Mouse (Mus musculus): Measurements from ENCODE around the gene Tdp1. TPM values are rescaled to one million over a fixed set of nuclear protein-coding genes. Genes with fewer than 3 reads are reported as not detected.

Gene Tdp1
- polyA plus RNA-seq, 1 experiment from 2014 or later: 51.5 TPM

DNA sequence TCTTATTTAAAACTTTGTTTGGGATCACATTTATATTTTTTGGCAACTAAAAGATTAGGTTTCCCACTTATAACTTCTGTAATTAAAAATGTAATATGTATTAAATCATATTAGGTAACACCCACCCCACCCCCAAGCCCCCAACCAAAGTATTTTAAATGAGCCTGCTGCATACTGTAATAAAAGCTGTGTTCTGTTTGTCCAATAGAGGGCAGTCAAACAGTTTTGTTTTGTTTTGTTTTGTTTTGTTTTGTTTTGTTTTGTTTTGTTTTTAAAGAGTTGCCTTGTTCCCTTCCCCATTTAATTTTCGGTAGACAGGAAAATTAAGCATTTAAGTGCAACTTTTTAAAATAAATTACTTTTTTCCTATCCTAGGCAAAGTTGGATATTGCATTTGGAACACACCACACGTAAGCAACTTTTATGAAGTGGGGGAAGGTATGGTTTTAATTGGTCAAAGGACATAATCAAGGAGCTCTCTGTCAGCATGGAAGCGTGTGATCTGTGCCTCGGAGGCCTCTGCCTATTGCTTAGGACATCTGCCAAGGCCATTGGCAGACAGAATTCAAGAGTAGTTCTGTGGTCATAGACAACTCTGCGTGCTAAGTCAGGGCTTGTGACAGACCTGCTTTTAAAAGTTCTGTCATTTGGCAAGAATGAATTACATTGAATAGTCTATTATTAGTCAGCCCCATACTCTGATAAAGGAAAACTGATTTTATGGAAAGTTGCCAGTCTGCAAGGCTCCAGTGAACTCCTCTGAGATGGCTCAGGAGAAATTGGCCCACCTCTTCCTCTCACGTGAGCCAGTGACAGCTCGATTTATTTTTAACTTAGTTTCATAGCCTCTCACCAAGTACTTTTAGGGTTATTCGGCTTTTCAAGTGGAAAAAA lies 17.9 kb downstream of the Tdp1 start:
- Histone ChIP-seq H3K27ac (replicated peaks) (peak overlapping the region; percentile 26; the same call in 1 of the 2 replicates), H3K4me3 (no peak overlapping the region), H3K9me3 (no peaks in the 10 kb centered on the region), H3K36me3 (peaks cover 50% of the 10 kb centered on the region), H3K9ac (no peak overlapping the region), H3K4me2 (no peak overlapping the region), H3K4me1 (replicated peaks) (no peaks in the 10 kb centered on the region), H3K27me3 (no peaks in the 10 kb centered on the region)
- WGBS: 74% methylated on average over 8 of the region's 8 CpGs
- ATAC-seq (ENCODE audit: low FRiP score, low read depth): no peak

DNA sequence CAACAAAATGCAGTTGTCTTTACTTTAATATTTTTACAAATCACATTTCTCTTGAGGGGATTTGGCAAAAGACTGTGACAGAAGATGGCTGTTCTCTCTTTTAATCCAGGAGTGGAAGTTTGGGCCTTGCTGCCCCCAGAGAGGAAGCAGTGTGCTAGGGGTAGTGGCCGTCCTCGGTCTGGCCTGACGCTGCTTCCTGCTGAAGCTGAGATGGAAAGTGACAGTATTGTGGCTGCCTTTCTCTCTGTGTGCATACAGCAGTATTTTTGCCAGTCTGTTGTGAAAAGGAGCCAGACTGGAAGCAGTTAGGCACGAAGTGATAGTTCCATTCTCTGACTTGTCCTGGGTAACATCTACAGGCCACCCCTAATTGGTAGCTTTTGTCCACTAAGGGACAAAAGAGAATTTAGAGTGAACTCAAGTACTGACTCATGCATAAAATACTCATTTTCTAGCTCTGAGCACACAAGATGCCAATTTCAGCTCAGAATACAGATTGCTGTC lies 18.6 kb downstream of the Tdp1 start:
- Histone ChIP-seq H3K4me2 (no peak overlapping the region), H3K9me3 (no peaks in the 10 kb centered on the region), H3K27me3 (no peaks in the 10 kb centered on the region), H3K4me3 (no peak overlapping the region), H3K9ac (no peak overlapping the region), H3K27ac (replicated peaks) (peak overlapping the region; percentile 26; the same call in 1 of the 2 replicates), H3K4me1 (replicated peaks) (no peaks in the 10 kb centered on the region), H3K36me3 (peaks cover 53% of the 10 kb centered on the region)
- ATAC-seq (ENCODE audit: low FRiP score, low read depth): no peak
- 60% methylated on average over 4 of the region's 4 CpGs for WGBS

DNA sequence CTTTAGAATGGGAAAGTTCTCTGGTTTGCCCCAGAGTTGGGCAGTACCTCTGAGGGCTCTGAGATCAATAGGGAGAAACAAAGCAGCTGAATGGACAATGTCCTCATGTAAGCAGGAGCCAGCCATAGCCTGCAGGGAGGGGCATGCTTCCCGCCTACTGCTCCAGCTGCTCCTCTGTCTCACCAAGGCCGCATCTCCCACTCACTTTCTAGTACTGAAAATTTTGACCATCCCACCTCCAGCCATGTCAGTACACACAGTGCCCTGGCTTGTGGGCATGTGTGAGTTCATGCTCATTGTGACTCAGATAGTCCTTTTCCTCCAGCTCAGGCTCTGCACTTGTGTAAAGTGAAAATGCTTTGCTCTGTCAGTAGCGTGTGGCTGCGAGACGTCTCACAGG lies 20.2 kb downstream of the Tdp1 start:
- H3K4me2 ChIP-seq: no peak overlapping the region
- 86% methylated on average over 5 of the region's 5 CpGs for WGBS
- no peak overlapping the region for H3K4me3 ChIP-seq
- H3K9me3 ChIP-seq: no peaks in the 10 kb centered on the region
- ATAC-seq (ENCODE audit: low FRiP score, low read depth): no peak
- H3K9ac ChIP-seq: no peak overlapping the region
- H3K27ac ChIP-seq (replicated peaks): no peak overlapping the region
- H3K36me3 ChIP-seq: peaks cover 49% of the 10 kb centered on the region
- H3K4me1 ChIP-seq (replicated peaks): no peaks in the 10 kb centered on the region
- H3K27me3 ChIP-seq: no peaks in the 10 kb centered on the region

DNA sequence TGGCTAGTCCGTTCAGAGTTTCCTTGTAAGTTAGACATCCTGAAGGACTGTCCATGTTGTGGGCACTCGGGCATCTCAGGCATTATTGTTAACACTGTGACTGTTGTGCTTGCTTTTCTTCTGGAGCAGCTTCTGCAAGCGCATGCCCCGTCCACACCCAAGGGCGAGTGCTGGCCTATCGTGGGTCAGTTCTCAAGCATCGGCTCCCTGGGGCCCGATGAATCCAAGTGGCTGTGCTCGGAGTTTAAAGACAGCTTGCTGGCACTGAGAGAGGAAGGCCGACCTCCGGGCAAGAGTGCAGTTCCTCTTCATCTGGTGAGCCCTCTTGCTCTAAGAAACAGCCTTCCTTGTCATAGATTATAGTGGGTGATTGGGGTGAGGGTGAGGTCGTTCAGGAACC lies 27.1 kb downstream of the Tdp1 start:
- H3K9ac ChIP-seq: no peak overlapping the region
- no peaks in the 10 kb centered on the region for H3K4me1 ChIP-seq (replicated peaks)
- H3K36me3 ChIP-seq: peaks cover 65% of the 10 kb centered on the region
- no peak for ATAC-seq (ENCODE audit: low FRiP score, low read depth)
- H3K27me3 ChIP-seq: no peaks in the 10 kb centered on the region
- no peaks in the 10 kb centered on the region for H3K9me3 ChIP-seq
- no peak overlapping the region for H3K4me2 ChIP-seq
- WGBS: 90% methylated on average over 12 of the region's 12 CpGs
- no peak overlapping the region for H3K4me3 ChIP-seq
- H3K27ac ChIP-seq (replicated peaks): no peak overlapping the region

DNA sequence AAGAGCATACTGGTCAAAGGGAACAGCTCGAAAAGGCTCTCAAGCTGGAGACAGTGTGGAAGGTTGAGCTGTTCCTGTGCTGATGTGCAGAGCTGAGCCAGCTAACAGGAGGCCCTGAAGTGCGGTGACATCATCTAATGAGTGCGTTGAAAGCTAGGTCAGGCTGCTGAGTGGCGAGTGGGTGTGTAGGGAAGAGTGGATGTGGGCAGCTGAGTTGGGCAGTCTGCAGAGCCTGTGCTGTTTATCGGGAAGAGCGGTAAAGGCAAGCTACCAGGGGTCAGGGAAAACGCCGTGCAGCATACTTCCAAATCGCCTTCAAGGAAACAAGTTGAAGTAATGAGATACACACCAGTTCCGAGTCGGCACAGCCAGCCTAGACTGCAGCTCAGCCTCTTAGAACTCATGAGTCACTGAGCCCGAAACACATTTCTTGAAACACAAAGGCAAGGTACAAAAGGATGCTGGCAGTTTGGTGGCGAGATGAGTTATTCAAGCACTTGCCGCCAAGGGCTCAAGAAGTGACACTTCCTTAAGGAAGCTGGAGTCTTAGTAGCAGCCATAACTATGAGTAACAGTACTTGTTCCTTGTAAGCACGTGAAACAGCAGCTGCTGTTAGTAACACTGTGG lies 33.6 kb downstream of the Tdp1 start:
- H3K36me3 ChIP-seq: peaks cover 41% of the 10 kb centered on the region
- WGBS: 87% methylated on average over 15 of the region's 15 CpGs
- no peak overlapping the region for H3K4me2 ChIP-seq
- no peak overlapping the region for H3K4me3 ChIP-seq
- H3K27ac ChIP-seq (replicated peaks): no peak overlapping the region
- no peaks in the 10 kb centered on the region for H3K27me3 ChIP-seq
- ATAC-seq (ENCODE audit: low FRiP score, low read depth): no peak
- H3K9ac ChIP-seq: no peak overlapping the region
- peaks cover 4% of the 10 kb centered on the region for H3K4me1 ChIP-seq (replicated peaks)
- no peaks in the 10 kb centered on the region for H3K9me3 ChIP-seq

DNA sequence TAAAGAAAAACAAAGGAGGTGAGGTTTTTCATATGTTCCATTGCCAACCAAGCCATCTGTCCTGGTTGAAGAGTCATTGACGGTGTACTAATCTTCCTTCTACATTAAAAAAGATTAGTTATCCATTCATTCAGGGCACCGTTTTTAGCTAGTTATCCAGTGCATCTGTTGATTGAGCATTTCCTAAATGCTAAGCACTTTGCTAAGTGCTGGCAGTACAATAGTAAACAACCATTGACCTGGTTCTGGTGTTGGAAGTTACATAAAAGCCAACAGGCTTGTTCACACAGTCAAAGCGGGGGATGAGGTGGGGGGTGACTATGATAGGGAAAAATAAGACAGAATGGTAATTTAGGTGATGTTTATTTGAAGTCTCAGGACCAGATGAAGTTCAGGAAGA lies 35.3 kb downstream of the Tdp1 start:
- WGBS: 94% methylated on average over 3 of the region's 3 CpGs
- peaks cover 27% of the 10 kb centered on the region for H3K36me3 ChIP-seq
- H3K9me3 ChIP-seq: no peaks in the 10 kb centered on the region
- no peak overlapping the region for H3K27ac ChIP-seq (replicated peaks)
- H3K4me2 ChIP-seq: no peak overlapping the region
- no peak overlapping the region for H3K9ac ChIP-seq
- no peaks in the 10 kb centered on the region for H3K27me3 ChIP-seq
- no peak overlapping the region for H3K4me3 ChIP-seq
- peaks cover 16% of the 10 kb centered on the region for H3K4me1 ChIP-seq (replicated peaks)
- no peak for ATAC-seq (ENCODE audit: low FRiP score, low read depth)

DNA sequence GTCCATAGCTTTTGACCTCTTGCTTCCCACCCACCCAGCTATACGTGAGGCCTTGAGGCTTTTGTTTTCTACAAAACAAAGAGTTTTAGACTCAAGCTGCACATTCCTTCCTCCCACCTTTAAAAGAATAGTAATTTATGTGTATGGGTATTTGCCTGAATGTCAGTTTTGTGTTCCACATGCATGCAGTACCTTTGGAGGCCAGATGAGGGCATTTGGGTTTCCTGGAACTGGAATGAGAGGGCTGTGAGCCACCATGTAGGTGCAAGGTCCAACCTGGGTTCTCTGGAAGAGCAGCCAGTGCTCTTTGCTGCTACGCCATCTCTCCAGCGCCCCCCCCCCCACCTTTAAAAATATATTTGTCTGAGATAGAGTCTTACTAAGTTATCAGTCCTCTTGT lies 36.7 kb downstream of the Tdp1 start:
- Histone ChIP-seq H3K36me3 (peaks cover 18% of the 10 kb centered on the region), H3K4me3 (no peak overlapping the region), H3K9ac (no peak overlapping the region), H3K4me2 (no peak overlapping the region), H3K27me3 (no peaks in the 10 kb centered on the region), H3K27ac (replicated peaks) (no peak overlapping the region), H3K9me3 (no peaks in the 10 kb centered on the region), H3K4me1 (replicated peaks) (peaks cover 16% of the 10 kb centered on the region)
- no peak for ATAC-seq (ENCODE audit: low FRiP score, low read depth)
- 83% methylated on average over 3 of the region's 3 CpGs for WGBS

DNA sequence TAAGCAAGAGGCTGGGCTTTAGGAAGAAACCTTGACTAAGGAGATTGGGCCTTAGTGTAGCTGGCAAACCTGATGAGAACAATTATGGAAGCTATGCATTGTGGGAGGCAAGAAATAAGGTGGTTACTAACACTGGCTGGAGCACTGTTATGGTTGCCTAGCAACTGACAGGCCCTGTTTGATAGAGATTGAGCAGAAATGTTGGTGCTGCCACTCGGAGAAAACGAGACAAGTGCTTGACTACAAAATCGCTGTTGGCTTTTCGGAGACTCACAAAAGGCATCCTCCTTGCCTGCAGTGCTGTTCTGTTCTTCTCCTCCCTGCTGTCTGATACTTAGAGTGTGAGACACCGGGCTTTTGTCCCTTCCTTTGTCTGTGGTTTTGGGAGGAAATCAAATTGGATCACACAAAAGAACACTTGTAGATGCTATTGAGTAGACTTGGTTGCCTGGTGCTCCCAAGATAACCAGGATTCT lies 38.9 kb downstream of the Tdp1 start:
- H3K4me1 ChIP-seq (replicated peaks): peaks cover 16% of the 10 kb centered on the region
- 8% methylated on average over 5 of the region's 5 CpGs for WGBS
- peak; percentile 86 for ATAC-seq (ENCODE audit: low FRiP score, low read depth)
- peaks cover 17% of the 10 kb centered on the region for H3K36me3 ChIP-seq
- no peak overlapping the region for H3K4me2 ChIP-seq
- peak overlapping the region; percentile 77 for H3K27ac ChIP-seq (replicated peaks)
- H3K27me3 ChIP-seq: no peaks in the 10 kb centered on the region
- no peak overlapping the region for H3K9ac ChIP-seq
- H3K4me3 ChIP-seq: no peak overlapping the region
- H3K9me3 ChIP-seq: no peaks in the 10 kb centered on the region

DNA sequence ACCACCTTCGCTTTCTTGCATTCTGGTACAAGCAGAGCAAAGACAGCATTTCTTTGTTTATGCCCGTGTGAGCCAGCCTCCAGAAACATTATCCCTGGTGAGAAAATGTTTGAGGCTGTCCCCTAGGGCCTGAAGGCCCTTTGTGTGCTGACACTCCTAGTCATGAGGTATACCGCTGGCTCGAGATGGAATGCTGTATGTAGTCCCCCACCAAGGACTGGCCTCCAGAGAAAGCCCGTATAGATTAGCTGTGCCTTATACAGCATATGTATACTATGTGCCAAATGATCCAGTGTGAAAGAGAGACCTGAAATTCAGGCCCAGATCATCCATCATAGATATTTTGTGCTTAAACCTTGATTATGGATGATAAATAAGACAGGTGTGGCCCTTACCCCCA lies 39.4 kb downstream of the Tdp1 start:
- no peak overlapping the region for H3K4me2 ChIP-seq
- H3K27ac ChIP-seq (replicated peaks): peak overlapping the region; percentile 77
- H3K4me1 ChIP-seq (replicated peaks): peaks cover 16% of the 10 kb centered on the region
- ATAC-seq (ENCODE audit: low FRiP score, low read depth): peak; percentile 58; the same call in 1 of the 2 replicates
- H3K36me3 ChIP-seq: peaks cover 12% of the 10 kb centered on the region
- no peak overlapping the region for H3K4me3 ChIP-seq
- H3K9ac ChIP-seq: no peak overlapping the region
- H3K27me3 ChIP-seq: no peaks in the 10 kb centered on the region
- no peaks in the 10 kb centered on the region for H3K9me3 ChIP-seq
- 34% methylated on average over 5 of the region's 5 CpGs for WGBS

DNA sequence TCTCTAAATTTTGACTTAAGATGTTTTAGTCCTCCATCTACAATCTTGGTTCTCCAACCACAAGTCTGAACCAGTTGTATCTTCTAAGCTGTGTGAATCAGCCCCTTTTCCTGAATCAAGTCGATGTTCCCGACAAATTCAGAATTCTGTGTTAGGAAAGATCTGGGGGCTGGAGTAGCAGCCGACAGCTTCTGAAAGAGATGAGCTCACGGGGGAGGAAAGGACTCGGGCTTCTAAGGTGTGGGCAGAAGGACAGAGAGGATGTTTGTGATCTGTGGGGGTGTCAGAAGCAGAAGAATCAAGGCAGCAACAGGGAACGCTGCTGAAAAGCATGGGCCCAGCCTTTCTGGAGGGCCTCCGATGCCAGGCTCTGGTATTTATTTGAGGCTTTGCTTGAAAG lies 44.0 kb downstream of the Tdp1 start:
- no peak overlapping the region for H3K9ac ChIP-seq
- no peaks in the 10 kb centered on the region for H3K27me3 ChIP-seq
- no peak overlapping the region for H3K27ac ChIP-seq (replicated peaks)
- 88% methylated on average over 7 of the region's 7 CpGs for WGBS
- no peak overlapping the region for H3K4me2 ChIP-seq
- peaks cover 8% of the 10 kb centered on the region for H3K4me1 ChIP-seq (replicated peaks)
- peaks cover 11% of the 10 kb centered on the region for H3K36me3 ChIP-seq
- no peak for ATAC-seq (ENCODE audit: low FRiP score, low read depth)
- H3K4me3 ChIP-seq: no peak overlapping the region
- no peaks in the 10 kb centered on the region for H3K9me3 ChIP-seq

DNA sequence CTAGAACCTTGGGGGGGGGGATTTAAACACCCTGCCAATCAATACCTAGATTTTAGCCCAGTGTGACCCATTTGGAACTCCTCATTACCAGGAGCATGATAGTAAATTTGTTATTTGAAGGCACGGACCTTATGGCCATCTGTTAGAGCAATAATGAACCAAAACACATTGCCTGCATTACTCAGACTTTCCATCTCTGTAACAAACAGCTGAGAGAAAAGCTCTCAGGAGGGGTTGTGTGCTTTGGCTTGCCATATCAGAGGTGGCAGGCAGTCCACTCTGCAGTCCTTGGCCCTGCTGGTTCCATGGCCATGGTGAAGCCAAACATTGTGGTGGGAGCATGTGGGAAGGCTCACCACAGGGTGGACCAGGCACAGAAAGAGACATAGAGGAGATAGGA lies 44.8 kb downstream of the Tdp1 start:
- no peak overlapping the region for H3K27ac ChIP-seq (replicated peaks)
- H3K4me1 ChIP-seq (replicated peaks): peaks cover under 1% of the 10 kb centered on the region; the same call in 1 of the 2 replicates
- H3K27me3 ChIP-seq: no peaks in the 10 kb centered on the region
- H3K36me3 ChIP-seq: peaks cover 11% of the 10 kb centered on the region
- no peaks in the 10 kb centered on the region for H3K9me3 ChIP-seq
- WGBS: 67% methylated on average over 1 of the region's 1 CpGs
- no peak overlapping the region for H3K9ac ChIP-seq
- H3K4me3 ChIP-seq: no peak overlapping the region
- ATAC-seq (ENCODE audit: low FRiP score, low read depth): no peak
- no peak overlapping the region for H3K4me2 ChIP-seq

DNA sequence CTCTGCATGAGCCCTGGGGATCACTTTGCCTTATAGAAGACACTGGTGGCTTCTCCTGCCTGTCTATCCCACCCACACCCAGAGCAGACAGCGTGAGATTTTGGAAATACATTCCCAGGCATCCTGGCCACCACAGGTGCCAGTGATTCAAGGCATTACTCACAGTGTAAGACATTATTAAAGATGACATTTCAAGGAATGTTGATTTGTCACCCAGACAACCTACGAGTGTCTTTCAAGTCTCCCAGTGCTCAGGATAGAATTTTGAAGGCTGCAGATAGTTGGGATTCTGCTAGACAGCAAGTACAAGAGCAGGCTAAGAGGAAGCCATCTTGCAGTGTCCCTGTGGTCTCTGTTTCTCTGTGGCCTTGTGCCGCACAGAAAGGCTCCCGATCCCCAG lies 47.9 kb downstream of the Tdp1 start:
- H3K36me3 ChIP-seq: peaks cover 6% of the 10 kb centered on the region
- H3K4me2 ChIP-seq: no peak overlapping the region
- H3K9ac ChIP-seq: no peak overlapping the region
- H3K4me3 ChIP-seq: no peak overlapping the region
- no peaks in the 10 kb centered on the region for H3K9me3 ChIP-seq
- no peaks in the 10 kb centered on the region for H3K27me3 ChIP-seq
- no peaks in the 10 kb centered on the region for H3K4me1 ChIP-seq (replicated peaks)
- no peak overlapping the region for H3K27ac ChIP-seq (replicated peaks)
- 94% methylated on average over 4 of the region's 4 CpGs for WGBS
- no peak for ATAC-seq (ENCODE audit: low FRiP score, low read depth)

Data from hindbrain, embryonic 15.5 days (tissue).